Mouse (Mus musculus) spleen, adult 12 weeks (tissue): ENCODE measurements around the gene Rasgrp1.

ENCODE experiments used
- DNase-seq: peaks from one replicate; pipeline ENCODE4 v3.0.0; 2022; ENCODE audit warnings: low spot score

Gene Rasgrp1

GRCm38 (mm10) chr2:117342547-117343239 is at the start of gene Rasgrp1:
Rasgrp1 (minus strand) TSS chr2:117343001.
- peak; percentile 54 for DNase-seq

GRCm38 (mm10) chr2:117389925-117390892 is 47.4 kb upstream of the Rasgrp1 start:
- DNase-seq, result no peak

- DNase-seq, result no peak
These were observed 46.7 kb upstream of the Rasgrp1 start for GRCm38 (mm10) chr2:117389460-117389859.

- DNase-seq, result no peak
These were observed 45.3 kb upstream of the Rasgrp1 start for GRCm38 (mm10) chr2:117388121-117388520.

GRCm38 (mm10) chr2:117386981-117387705 is 44.3 kb upstream of the Rasgrp1 start:
- no peak for DNase-seq

GRCm38 (mm10) chr2:117386036-117386590 is 43.3 kb upstream of the Rasgrp1 start:
- no peak for DNase-seq

GRCm38 (mm10) chr2:117381314-117381713 is 38.5 kb upstream of the Rasgrp1 start:
- DNase-seq, result no peak

- DNase-seq, result no peak
These were observed 31.6 kb upstream of the Rasgrp1 start for GRCm38 (mm10) chr2:117374293-117374830.

- no peak for DNase-seq
These were observed 28.9 kb upstream of the Rasgrp1 start for GRCm38 (mm10) chr2:117371706-117372105.

GRCm38 (mm10) chr2:117366478-117366877 is 23.7 kb upstream of the Rasgrp1 start:
- no peak for DNase-seq

GRCm38 (mm10) chr2:117364056-117364455 is 21.3 kb upstream of the Rasgrp1 start:
- DNase-seq, result no peak

GRCm38 (mm10) chr2:117357939-117358338 is 15.1 kb upstream of the Rasgrp1 start:
- DNase-seq, result no peak

- DNase-seq, result no peak
These were observed 9.7 kb upstream of the Rasgrp1 start for GRCm38 (mm10) chr2:117352305-117353123.

GRCm38 (mm10) chr2:117350138-117350537 is 7.3 kb upstream of the Rasgrp1 start:
- no peak for DNase-seq

- DNase-seq, result no peak
These were observed 431 bp upstream of the Rasgrp1 start for GRCm38 (mm10) chr2:117343240-117343624.

- peak; percentile 69 for DNase-seq
These were observed 683 bp downstream of the Rasgrp1 start for GRCm38 (mm10) chr2:117342090-117342546.

GRCm38 (mm10) chr2:117338501-117338900 is 4.3 kb downstream of the Rasgrp1 start:
- no peak for DNase-seq

- no peak for DNase-seq
These were observed 4.9 kb downstream of the Rasgrp1 start for GRCm38 (mm10) chr2:117337902-117338301.

GRCm38 (mm10) chr2:117336946-117337665 is 5.7 kb downstream of the Rasgrp1 start:
- no peak for DNase-seq

GRCm38 (mm10) chr2:117335552-117336188 is 7.1 kb downstream of the Rasgrp1 start:
- DNase-seq, result no peak
